Mouse (Mus musculus): Measurements from ENCODE around the gene Ccl9.

The Ccl9 gene

DNA sequence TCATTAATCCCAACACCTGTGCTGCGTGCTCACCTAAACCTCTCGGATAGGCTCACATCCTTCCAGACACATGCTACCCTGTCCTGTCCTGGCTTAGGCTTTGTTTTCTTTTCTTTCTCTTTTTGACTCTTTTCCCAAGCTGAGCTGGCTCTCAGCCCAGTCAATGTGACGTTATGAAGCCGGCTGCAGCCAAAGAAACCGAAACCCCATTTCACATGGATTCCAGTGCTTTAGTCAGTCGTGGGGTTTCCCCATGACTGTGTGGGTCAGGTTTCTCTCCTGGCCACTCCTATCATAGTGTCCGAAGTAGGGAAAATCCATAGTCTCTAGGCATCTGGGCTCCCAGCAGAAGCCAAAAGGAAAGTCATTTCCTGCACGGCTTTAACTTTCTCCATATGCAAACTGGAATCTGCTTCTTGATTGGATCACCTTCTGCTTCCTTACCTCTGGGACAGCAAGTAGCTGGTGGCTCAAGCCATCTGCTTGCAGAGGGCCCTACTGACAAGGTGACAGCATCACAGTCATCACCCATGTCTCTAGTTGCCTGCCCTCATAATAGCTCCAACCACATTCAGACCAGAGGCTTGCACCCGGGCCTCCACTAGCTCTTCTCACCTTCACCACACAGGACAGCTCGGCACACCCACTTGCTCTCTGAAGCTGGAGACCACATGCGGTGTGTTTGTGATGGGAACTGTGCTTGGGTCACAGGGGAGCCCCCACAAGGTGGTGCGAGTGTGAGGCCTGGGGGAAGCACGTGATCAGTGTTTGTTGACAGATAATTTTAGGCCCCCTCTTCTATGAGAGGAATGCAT, 43.6 kb downstream of the Ccl9 start:
- DNase-seq = peak; percentile 74

DNA sequence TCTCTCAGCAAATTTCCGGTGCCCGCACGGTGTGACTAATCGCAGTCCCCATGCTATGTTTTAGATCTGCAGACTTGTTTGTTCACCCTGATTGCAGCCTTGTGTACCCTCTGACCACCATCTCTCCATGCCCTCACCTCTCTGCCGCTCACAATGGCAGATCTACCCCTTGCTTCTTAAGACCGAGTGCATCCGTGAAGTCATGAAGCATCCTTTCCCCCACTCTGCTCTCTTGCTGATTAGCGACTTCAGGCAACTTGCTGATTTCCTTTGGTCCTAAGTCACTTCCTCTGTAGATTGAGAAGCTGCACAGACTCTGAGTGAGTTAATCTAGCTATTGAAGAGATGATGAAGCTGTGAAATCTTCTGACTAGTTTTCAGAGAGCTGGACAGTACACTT, 44.3 kb downstream of the Ccl9 start:
- DNase-seq = no peak

DNA sequence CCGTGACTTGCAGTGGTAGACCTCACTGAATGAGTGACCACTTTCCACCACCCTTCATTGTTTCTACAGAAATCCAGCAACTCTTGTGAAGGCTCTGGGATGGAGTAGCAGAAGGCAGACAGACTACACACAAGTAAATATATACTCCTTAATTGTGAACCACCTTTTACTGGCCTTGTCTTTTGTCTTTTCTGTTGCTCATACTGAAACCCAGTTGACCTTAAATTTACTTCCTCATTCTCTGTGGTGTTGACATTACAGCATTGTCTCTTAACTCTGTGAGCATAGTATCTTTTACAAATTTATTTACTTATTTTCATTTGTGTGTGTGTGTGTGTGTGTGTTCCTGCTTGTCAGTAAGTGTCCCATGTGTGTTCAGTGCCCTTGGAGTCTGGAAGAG, 45.2 kb downstream of the Ccl9 start:
- no peak for DNase-seq

DNA sequence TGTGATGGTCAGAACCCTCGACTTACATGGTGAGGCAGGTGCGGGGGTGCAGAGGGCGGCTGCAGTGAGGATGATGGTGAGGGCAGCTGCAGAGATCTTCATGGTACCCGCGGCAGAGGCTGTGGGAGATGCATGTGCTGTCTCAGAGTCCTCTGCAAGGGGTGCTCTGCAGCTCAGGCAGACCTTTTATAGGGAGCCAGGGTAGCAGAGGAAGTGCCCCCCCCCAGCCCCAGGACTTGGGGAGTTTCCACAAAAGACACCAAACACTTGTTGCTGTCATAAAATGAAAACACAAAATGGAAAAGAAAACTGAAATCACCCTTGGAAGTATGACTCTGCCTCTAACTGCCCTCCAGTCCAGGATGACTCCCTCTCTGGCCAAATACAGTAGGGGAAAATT, 48.1 kb downstream of the Ccl9 start, which contains the start of gene Ccl5:
Ccl5 (minus strand) TSS at position 159 of the 400 bp plus-strand sequence.
- no peak for DNase-seq

DNA sequence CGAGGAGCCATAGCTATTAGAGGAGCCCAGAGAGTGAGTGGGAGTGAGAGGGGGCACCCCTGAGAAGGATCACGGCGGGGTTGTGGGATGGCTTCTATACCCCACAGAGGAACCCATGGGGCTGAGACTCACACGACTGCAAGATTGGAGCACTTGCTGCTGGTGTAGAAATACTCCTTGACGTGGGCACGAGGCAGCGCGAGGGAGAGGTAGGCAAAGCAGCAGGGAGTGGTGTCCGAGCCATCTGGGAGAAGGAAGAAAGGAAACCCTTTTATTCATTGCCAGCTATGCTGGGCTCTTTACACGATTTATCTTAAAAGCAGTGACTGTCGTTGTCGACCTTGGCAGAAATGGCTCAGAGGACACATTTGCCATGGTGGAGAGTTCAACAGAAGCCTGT, 49.4 kb downstream of the Ccl9 start:
- DNase-seq = no peak
